Mouse (Mus musculus): Measurements from ENCODE around the gene Zfp141. TPM values are rescaled to one million over a fixed set of nuclear protein-coding genes. Genes with fewer than 3 reads are reported as not detected.

Gene Zfp141
- 23.7 TPM for total RNA-seq (2023)

GRCm38 (mm10) chr7:42505588-42505987, at the start of gene Zfp141:
TSS of gene Zfp141 (minus strand) at chr7:42505740.

GRCm38 (mm10) chr7:42447850-42448249, 57.7 kb downstream of the Zfp141 start, which contains the start of gene 4933421I07Rik:
TSS of gene 4933421I07Rik (minus strand) at chr7:42448120.

Other genes starting within 250 kb of the Zfp141 start
- gene Vmn2r61, start 245.7 kb downstream of the Zfp141 start, total RNA-seq (2023) = not detected
- not detected for gene 4933421I07Rik, start 57.6 kb downstream of the Zfp141 start, total RNA-seq (2023)
- gene Gm21028, start 72.8 kb upstream of the Zfp141 start, total RNA-seq (2023) = not detected
- not detected for gene Zfp977, start 86.8 kb upstream of the Zfp141 start, total RNA-seq (2023)
- not detected for gene Zfp976, start 136.8 kb upstream of the Zfp141 start, total RNA-seq (2023)
- 0.29 TPM for gene Zfp975, start 187.0 kb upstream of the Zfp141 start, total RNA-seq (2023)
- gene Gm17067, start 221.3 kb upstream of the Zfp141 start, total RNA-seq (2023) = not detected